Mouse (Mus musculus): ENCODE results near the gene Mrpl35. TPM values are rescaled to one million over a fixed set of nuclear protein-coding genes. Genes with fewer than 3 reads are reported as not detected.
"Not testable (repeated sequence)": the region's sequence is repeated elsewhere in the genome, so short reads cannot be mapped to it uniquely, and the experiment has no call there.

The Mrpl35 gene
- total RNA-seq (2021): 10 to 100 TPM; 34.5 to 37.3 TPM
- long read RNA-seq, experiment 1, transcript Mrpl35-201 (4 exons, 3,721 nt): major isoform, 83 of 88 reads
- long read RNA-seq, experiment 1, partial matches to known transcripts: 0 of 88 reads
- long read RNA-seq, experiment 1, other reads (novel, unspliced or antisense): 5 of 88 reads
- long read RNA-seq, experiment 2, transcript Mrpl35-201 (4 exons, 3,721 nt): major isoform, 75 of 76 reads
- long read RNA-seq, experiment 2, partial matches to known transcripts: 0 of 76 reads
- long read RNA-seq, experiment 2, other reads (novel, unspliced or antisense): 1 of 76 reads

GRCm38 (mm10) chr6:71826869-71827268 lies at the start of gene Mrpl35:
Gene Mrpl35, minus strand, starts transcription at chr6:71826969.
- DNase-seq: no peak

- DNase-seq: no peak
Measured at GRCm38 (mm10) chr6:71871396-71871795, 44.6 kb upstream of the Mrpl35 start.

GRCm38 (mm10) chr6:71868809-71869208 lies 42.0 kb upstream of the Mrpl35 start:
- DNase-seq: no peak

GRCm38 (mm10) chr6:71867751-71868150 lies 41.0 kb upstream of the Mrpl35 start:
- DNase-seq: no peak

GRCm38 (mm10) chr6:71846906-71847305 lies 20.1 kb upstream of the Mrpl35 start:
- DNase-seq: not testable (repeated sequence)

- no peak for DNase-seq
Measured at GRCm38 (mm10) chr6:71840597-71841290, 14.0 kb upstream of the Mrpl35 start.

- no peak for DNase-seq
Measured at GRCm38 (mm10) chr6:71839815-71840214, 13.0 kb upstream of the Mrpl35 start.

- DNase-seq: no peak
Measured at GRCm38 (mm10) chr6:71836811-71837210, 10.0 kb upstream of the Mrpl35 start.

- DNase-seq: peak; percentile 96
Measured at GRCm38 (mm10) chr6:71831581-71831960, 4.8 kb upstream of the Mrpl35 start.

GRCm38 (mm10) chr6:71830690-71831580 lies 4.2 kb upstream of the Mrpl35 start, which contains the start of gene Immt:
Gene Immt, plus strand, starts transcription at chr6:71831331.
- DNase-seq: peak; percentile 98

- DNase-seq: no peak
Measured at GRCm38 (mm10) chr6:71829768-71830167, 3.0 kb upstream of the Mrpl35 start.

- no peak for DNase-seq
Measured at GRCm38 (mm10) chr6:71823961-71824360, 2.8 kb downstream of the Mrpl35 start.

- DNase-seq: peak; percentile 82
Measured at GRCm38 (mm10) chr6:71823488-71823887, 3.3 kb downstream of the Mrpl35 start.

GRCm38 (mm10) chr6:71823085-71823484 lies 3.7 kb downstream of the Mrpl35 start:
- DNase-seq: no peak

- DNase-seq: no peak
Measured at GRCm38 (mm10) chr6:71819764-71820292, 6.9 kb downstream of the Mrpl35 start.

- DNase-seq: no peak
Measured at GRCm38 (mm10) chr6:71812820-71813219, 13.9 kb downstream of the Mrpl35 start.

- no peak for DNase-seq
Measured at GRCm38 (mm10) chr6:71809890-71810289, 16.9 kb downstream of the Mrpl35 start.

GRCm38 (mm10) chr6:71806713-71807112 lies 20.1 kb downstream of the Mrpl35 start:
- DNase-seq: no peak

- peak; percentile 26 for DNase-seq
Measured at GRCm38 (mm10) chr6:71804061-71804829, 22.5 kb downstream of the Mrpl35 start.

- no peak for DNase-seq
Measured at GRCm38 (mm10) chr6:71803609-71804008, 23.2 kb downstream of the Mrpl35 start.

- DNase-seq: no peak
Measured at GRCm38 (mm10) chr6:71801714-71802094, 25.1 kb downstream of the Mrpl35 start.

All from gastrocnemius, postnatal 25 days (tissue).